Mouse (Mus musculus) midbrain, embryonic 11.5 days (tissue): Measurements from ENCODE around the gene Ttll8. TPM values are rescaled to one million over a fixed set of nuclear protein-coding genes. Genes with fewer than 3 reads are reported as not detected.

Source experiments
- ATAC-seq: fragments of 200-750 bp; cut with Nextera tagmentation; 2 replicates; pipeline ENCODE4 v1.8.0; 2017; ENCODE audit warnings: moderate TSS enrichment, moderate library complexity; ENCODE audit not compliant: low FRiP score
- DNase-seq: peaks from one replicate; pipeline ENCODE4 v3.0.0; 2015; ENCODE audit warnings: low spot score; ENCODE audit errors: missing footprints
- H3K27ac ChIP-seq: fragments of 300-500 bp; sonication (generic); 2 replicates; pipeline ENCODE4 v1.5.1; 2014; ENCODE audit warnings: low read depth, low read length
- H3K27me3 ChIP-seq: fragments of 300-500 bp; sonication (generic); 2 replicates; pipeline ENCODE4 v1.6.1; 2014; ENCODE audit warnings: mild to moderate bottlenecking, low read length, moderate library complexity, mixed read lengths; ENCODE audit not compliant: control insufficient read depth, insufficient read depth
- H3K36me3 ChIP-seq: fragments of 300-500 bp; sonication (generic); 2 replicates; pipeline ENCODE4 v1.6.1; 2014; ENCODE audit warnings: mild to moderate bottlenecking, low read length, moderate library complexity, mixed read lengths; ENCODE audit not compliant: control insufficient read depth, insufficient read depth
- H3K4me1 ChIP-seq: fragments of 300-500 bp; sonication (generic); 2 replicates; pipeline ENCODE4 v1.6.1; 2014; ENCODE audit warnings: low read length; ENCODE audit not compliant: control insufficient read depth, insufficient read depth
- H3K4me2 ChIP-seq: fragments of 300-500 bp; sonication (generic); 2 replicates; pipeline ENCODE4 v1.6.1; 2014; ENCODE audit warnings: mild to moderate bottlenecking, moderate library complexity
- H3K4me3 ChIP-seq: fragments of 300-500 bp; sonication (generic); 2 replicates; pipeline ENCODE4 v1.5.1; 2014; ENCODE audit warnings: low read depth, low read length
- H3K9ac ChIP-seq: fragments of 300-500 bp; sonication (generic); 2 replicates; pipeline ENCODE4 v1.6.1; 2014; ENCODE audit warnings: low read length
- H3K9me3 ChIP-seq: fragments of 300-500 bp; sonication (generic); 2 replicates; pipeline ENCODE4 v1.6.1; 2016; ENCODE audit warnings: low read length; ENCODE audit not compliant: control insufficient read depth
- WGBS: fragments of 180-500 bp; shearing (Covaris S2); extraction: QIAGEN DNeasy Blood & Tissue Kit; methylation state at CpG from one replicate; pipeline ENCODE4 v1.1.7; 2014; 5-methylcytosine and 5-hydroxymethylcytosine counted together
- polyA plus RNA-seq: library from polyadenylated mRNA; unstranded; fragments of >200 nt; fragmentation: Nextera tagmentation; extraction: Ambion mirVana; gene quantifications from 2 replicates; pipeline ENCODE4 v1.2.1, GENCODE M21; 2014

Ttll8 gene
- polyA plus RNA-seq, 1 experiment from 2014 or later, result not detected

- no peak overlapping the region for H3K4me2 ChIP-seq
- no peak for ATAC-seq
- no peak for DNase-seq
- H3K9ac ChIP-seq, result no peak overlapping the region
- no peaks in the 10 kb centered on the region for H3K4me1 ChIP-seq
- no peaks in the 10 kb centered on the region for H3K9me3 ChIP-seq
- no peaks in the 10 kb centered on the region for H3K36me3 ChIP-seq
- no peak overlapping the region for H3K4me3 ChIP-seq
- H3K27me3 ChIP-seq, result no peaks in the 10 kb centered on the region
- 90% methylated on average over 7 of the region's 7 CpGs for WGBS
- H3K27ac ChIP-seq, result no peak overlapping the region
These were observed 109.3 kb downstream of the Ttll8 start for GRCm38 (mm10) chr15:88844966-88845365.

- Histone ChIP-seq H3K4me3 (no peak overlapping the region), H3K4me2 (no peak overlapping the region), H3K9me3 (no peaks in the 10 kb centered on the region), H3K36me3 (no peaks in the 10 kb centered on the region), H3K27ac (no peak overlapping the region), H3K27me3 (no peaks in the 10 kb centered on the region), H3K4me1 (no peaks in the 10 kb centered on the region), H3K9ac (no peak overlapping the region)
- 55% methylated on average over 8 of the region's 8 CpGs for WGBS
- DNase-seq (no peak), ATAC-seq (no peak)
These were observed 110.6 kb downstream of the Ttll8 start for GRCm38 (mm10) chr15:88843486-88844097.

- Histone ChIP-seq H3K36me3 (no peaks in the 10 kb centered on the region), H3K4me2 (no peak overlapping the region), H3K4me1 (peaks cover 4% of the 10 kb centered on the region; the same call in 1 of the 2 replicates), H3K27ac (no peak overlapping the region), H3K9ac (no peak overlapping the region), H3K4me3 (no peak overlapping the region), H3K27me3 (no peaks in the 10 kb centered on the region), H3K9me3 (no peaks in the 10 kb centered on the region)
- ATAC-seq (no peak), DNase-seq (no peak)
- 70% methylated on average over 3 of the region's 3 CpGs for WGBS
These were observed 111.9 kb downstream of the Ttll8 start for GRCm38 (mm10) chr15:88842300-88842673.

GRCm38 (mm10) chr15:88841580-88842299 lies 112.5 kb downstream of the Ttll8 start:
- Histone ChIP-seq H3K9me3 (no peaks in the 10 kb centered on the region), H3K4me1 (peaks cover 4% of the 10 kb centered on the region; the same call in 1 of the 2 replicates), H3K4me3 (no peak overlapping the region), H3K27me3 (no peaks in the 10 kb centered on the region), H3K27ac (no peak overlapping the region), H3K4me2 (no peak overlapping the region), H3K9ac (no peak overlapping the region), H3K36me3 (no peaks in the 10 kb centered on the region)
- 88% methylated on average over 3 of the region's 3 CpGs for WGBS
- DNase-seq (no peak), ATAC-seq (no peak)

GRCm38 (mm10) chr15:88841160-88841559 lies 113.1 kb downstream of the Ttll8 start:
- no peak overlapping the region for H3K4me2 ChIP-seq
- H3K9ac ChIP-seq, result no peak overlapping the region
- no peak overlapping the region for H3K4me3 ChIP-seq
- H3K27me3 ChIP-seq, result no peaks in the 10 kb centered on the region
- no peaks in the 10 kb centered on the region for H3K9me3 ChIP-seq
- H3K36me3 ChIP-seq, result no peaks in the 10 kb centered on the region
- DNase-seq (no peak), ATAC-seq (no peak)
- H3K4me1 ChIP-seq, result peaks cover 4% of the 10 kb centered on the region; the same call in 1 of the 2 replicates
- H3K27ac ChIP-seq, result no peak overlapping the region
- WGBS, result 92% methylated on average over 2 of the region's 2 CpGs

Other genes starting within 250 kb of the Ttll8 start
- gene Brd1, start 220.2 kb downstream of the Ttll8 start, polyA plus RNA-seq, result 25.9 and 27.6 TPM in 2 replicates
- 42.5 and 45.6 TPM in 2 replicates for gene Zbed4, start 202.8 kb downstream of the Ttll8 start, polyA plus RNA-seq
- gene Alg12, start 135.1 kb downstream of the Ttll8 start, polyA plus RNA-seq, result 10.8 and 11.0 TPM in 2 replicates
- 72.5 and 81.7 TPM in 2 replicates for gene Creld2, start 134.8 kb downstream of the Ttll8 start, polyA plus RNA-seq
- 30.1 and 30.5 TPM in 2 replicates for gene Pim3, start 92.2 kb downstream of the Ttll8 start, polyA plus RNA-seq
- 2.6 and 3.7 TPM in 2 replicates for gene Mlc1, start 24.6 kb upstream of the Ttll8 start, polyA plus RNA-seq
- gene Mov10l1, start 28.5 kb upstream of the Ttll8 start, polyA plus RNA-seq, result not detected in 2 replicates
- gene Panx2, start 105.3 kb upstream of the Ttll8 start, polyA plus RNA-seq, result 0.87 and 0.89 TPM in 2 replicates
- 40.2 and 43.2 TPM in 2 replicates for gene Trabd, start 120.7 kb upstream of the Ttll8 start, polyA plus RNA-seq
- 20.2 and 22.3 TPM in 2 replicates for gene Selenoo, start 134.7 kb upstream of the Ttll8 start, polyA plus RNA-seq
- 14.9 and 16.8 TPM in 2 replicates for gene Tubgcp6, start 168.7 kb upstream of the Ttll8 start, polyA plus RNA-seq
- gene Hdac10, start 174.3 kb upstream of the Ttll8 start, polyA plus RNA-seq, result 11.6 and 13.6 TPM in 2 replicates
- gene Mapk12, start 186.3 kb upstream of the Ttll8 start, polyA plus RNA-seq, result 21.3 and 27.0 TPM in 2 replicates
- gene Mapk11, start 195.2 kb upstream of the Ttll8 start, polyA plus RNA-seq, result 34.9 and 40.6 TPM in 2 replicates
- 97.5 and 115 TPM in 2 replicates for gene Plxnb2, start 226.4 kb upstream of the Ttll8 start, polyA plus RNA-seq
- gene Dennd6b, start 242.1 kb upstream of the Ttll8 start, polyA plus RNA-seq, result 26.2 and 26.6 TPM in 2 replicates